Mouse (Mus musculus): ENCODE measurements around the gene Surf4. TPM values are rescaled to one million over a fixed set of nuclear protein-coding genes. Genes with fewer than 3 reads are reported as not detected.

The Surf4 gene
- polyA plus RNA-seq (2015; fragmentation: Nextera tagmentation; extraction: Ambion mirVana): 160 and 177 TPM in 2 replicates

DNA sequence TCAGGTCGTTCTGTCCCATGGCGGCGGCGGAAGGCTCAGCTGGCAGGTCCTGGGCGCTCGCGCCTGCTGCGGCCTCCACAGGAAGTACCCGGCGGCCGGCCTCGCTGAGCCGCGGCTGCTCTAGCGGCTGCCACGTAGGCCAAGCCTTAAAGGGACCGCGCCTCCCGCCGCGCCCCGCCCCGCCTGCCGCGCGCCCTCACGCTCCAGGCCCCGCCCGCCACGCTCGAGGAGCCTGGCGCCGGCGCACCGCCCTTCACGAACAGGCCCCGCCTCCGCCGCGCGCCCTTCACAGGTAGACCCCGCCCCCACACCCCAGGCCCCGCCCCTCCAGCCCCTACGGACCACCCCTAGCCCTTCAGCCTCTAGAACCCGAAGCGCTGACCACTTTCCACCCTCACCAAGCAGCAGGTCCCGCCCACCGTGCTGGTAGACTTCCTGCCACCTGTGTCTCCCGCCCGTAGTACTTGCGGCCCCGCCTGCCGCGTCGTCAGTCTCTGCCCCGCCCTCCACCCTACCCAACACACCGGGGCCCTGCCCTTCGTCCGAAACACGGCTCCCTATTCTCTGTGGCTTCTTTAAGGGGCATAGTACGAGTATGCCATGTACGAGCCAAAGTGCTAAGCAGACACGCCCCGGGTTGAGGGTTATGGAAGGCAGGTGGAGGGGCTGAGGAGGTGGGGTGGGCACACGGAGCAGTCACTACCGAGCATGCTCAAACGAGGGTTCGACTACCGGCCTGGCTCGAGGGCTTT lies at the start of gene Surf4, which contains the start of gene Stkld1:
Surf4 (minus strand) TSS at position 625 of the 752 bp plus-strand sequence.
Stkld1 (plus strand) TSS at position 744 of the 752 bp plus-strand sequence.
- Histone ChIP-seq H3K9me3 (replicated peaks; ENCODE audit: control insufficient read depth, low read length) (no peaks in the 10 kb centered on the region), H3K4me2 (ENCODE audit: low read depth, low read length) (peak within 1 kb of the TSS; percentile 87), H3K4me1 (ENCODE audit: control insufficient read depth, insufficient read depth, low read length) (peaks cover 29% of the 10 kb centered on the region), H3K36me3 (ENCODE audit: control insufficient read depth, insufficient read depth) (peaks cover 13% of the 10 kb centered on the region), H3K27ac (ENCODE audit: low read length) (peak within 1 kb of the TSS; percentile 95), H3K4me3 (ENCODE audit: low read length) (peak within 1 kb of the TSS; percentile 99), H3K9ac (ENCODE audit: low read length) (peak within 1 kb of the TSS; percentile 100), H3K27me3 (ENCODE audit: control insufficient read depth, insufficient read depth, low read length) (no peaks in the 10 kb centered on the region)
- 1% methylated on average over 47 of the region's 70 CpGs for WGBS
- peak; percentile 95 for ATAC-seq (replicated peaks; ENCODE audit: extremely low read depth, insufficient read depth, low FRiP score)

DNA sequence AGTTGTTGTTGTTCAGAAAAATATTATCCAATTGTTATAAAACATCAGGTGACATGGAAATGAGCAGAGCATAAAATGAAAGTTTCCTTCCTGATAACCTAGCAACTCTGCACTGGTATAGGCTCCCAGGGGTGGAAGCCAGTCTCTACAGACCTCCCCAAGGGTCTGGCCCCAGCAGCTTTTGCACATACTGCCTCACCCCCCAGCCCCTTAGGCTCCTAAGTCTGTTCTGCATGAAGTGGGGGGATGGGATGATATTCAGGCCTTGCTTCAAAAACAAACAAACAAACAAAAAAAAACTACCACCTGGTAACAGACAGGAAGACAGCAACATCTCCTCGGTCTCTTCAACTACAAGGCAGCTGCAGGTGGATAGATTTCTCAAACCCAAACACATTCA lies 46.6 kb upstream of the Surf4 start:
- no peaks in the 10 kb centered on the region for H3K36me3 ChIP-seq (ENCODE audit: control insufficient read depth, insufficient read depth)
- H3K27me3 ChIP-seq (ENCODE audit: control insufficient read depth, insufficient read depth, low read length): 0 out of 2 replicates have a peak, but pooled peaks cover 2% of the 10 kb centered on the region
- H3K9me3 ChIP-seq (replicated peaks; ENCODE audit: control insufficient read depth, low read length): no peaks in the 10 kb centered on the region
- no peak overlapping the region for H3K4me3 ChIP-seq (ENCODE audit: low read length)
- H3K4me2 ChIP-seq (ENCODE audit: low read depth, low read length): no peak overlapping the region
- ATAC-seq (replicated peaks; ENCODE audit: extremely low read depth, insufficient read depth, low FRiP score): no peak
- no peak overlapping the region for H3K9ac ChIP-seq (ENCODE audit: low read length)
- 59% methylated on average over 1 of the region's 1 CpGs for WGBS
- H3K4me1 ChIP-seq (ENCODE audit: control insufficient read depth, insufficient read depth, low read length): no peaks in the 10 kb centered on the region
- no peak overlapping the region for H3K27ac ChIP-seq (ENCODE audit: low read length)

DNA sequence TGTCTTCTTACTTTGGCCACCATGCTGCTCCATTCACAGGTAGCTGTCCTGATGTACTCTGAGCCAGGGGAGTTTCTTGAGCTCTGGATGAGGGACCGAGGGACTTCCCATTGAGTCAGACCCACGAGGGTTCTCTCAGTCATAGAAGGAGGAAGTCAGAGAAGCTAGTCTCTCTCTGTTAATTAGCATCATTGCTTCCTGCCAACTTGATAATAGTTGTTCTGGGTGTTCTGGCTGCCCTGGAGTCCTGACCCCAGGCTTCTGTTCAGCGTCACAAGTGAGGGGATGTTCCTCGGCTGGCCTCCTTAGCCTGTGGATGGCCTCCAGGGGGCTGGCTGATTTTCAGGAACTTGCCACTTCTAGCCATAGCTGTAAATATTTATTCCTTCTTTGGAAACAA lies 40.2 kb upstream of the Surf4 start:
- H3K4me1 ChIP-seq (ENCODE audit: control insufficient read depth, insufficient read depth, low read length): no peaks in the 10 kb centered on the region
- no peak overlapping the region for H3K4me3 ChIP-seq (ENCODE audit: low read length)
- H3K27me3 ChIP-seq (ENCODE audit: control insufficient read depth, insufficient read depth, low read length): no peaks in the 10 kb centered on the region
- H3K4me2 ChIP-seq (ENCODE audit: low read depth, low read length): no peak overlapping the region
- no peaks in the 10 kb centered on the region for H3K9me3 ChIP-seq (replicated peaks; ENCODE audit: control insufficient read depth, low read length)
- H3K9ac ChIP-seq (ENCODE audit: low read length): no peak overlapping the region
- 33% methylated on average over 4 of the region's 4 CpGs for WGBS
- ATAC-seq (replicated peaks; ENCODE audit: extremely low read depth, insufficient read depth, low FRiP score): no peak; the same call in 1 of the 2 replicates
- no peaks in the 10 kb centered on the region for H3K36me3 ChIP-seq (ENCODE audit: control insufficient read depth, insufficient read depth)
- H3K27ac ChIP-seq (ENCODE audit: low read length): no peak overlapping the region

DNA sequence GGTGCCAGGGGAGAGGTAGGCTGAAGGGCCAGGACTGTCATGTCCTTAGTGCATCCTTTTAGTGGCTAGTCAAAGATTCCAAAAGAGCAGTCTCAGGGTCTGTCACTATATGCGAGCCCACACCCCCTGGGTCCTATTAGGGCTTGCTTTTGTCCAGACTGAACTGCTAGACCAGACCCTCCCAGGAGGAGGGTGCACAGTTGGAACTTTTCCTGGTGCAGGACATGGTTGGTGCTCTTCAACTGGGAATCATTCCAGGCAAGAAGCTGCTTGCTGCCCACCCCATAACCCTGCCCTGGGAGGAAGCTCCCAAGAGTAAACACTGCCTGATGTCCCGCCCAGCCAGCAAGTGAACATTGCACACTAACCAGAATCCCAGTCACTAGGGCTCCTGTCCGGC lies 39.4 kb upstream of the Surf4 start, which contains the start of gene Adamts13:
Adamts13 (plus strand) TSS at position 301 of the 400 bp plus-strand sequence.
- Histone ChIP-seq H3K27me3 (ENCODE audit: control insufficient read depth, insufficient read depth, low read length) (no peaks in the 10 kb centered on the region), H3K36me3 (ENCODE audit: control insufficient read depth, insufficient read depth) (no peaks in the 10 kb centered on the region), H3K9me3 (replicated peaks; ENCODE audit: control insufficient read depth, low read length) (no peaks in the 10 kb centered on the region), H3K4me2 (ENCODE audit: low read depth, low read length) (no peak within 1 kb of the TSS), H3K27ac (ENCODE audit: low read length) (no peak within 1 kb of the TSS), H3K4me1 (ENCODE audit: control insufficient read depth, insufficient read depth, low read length) (no peaks in the 10 kb centered on the region), H3K4me3 (ENCODE audit: low read length) (no peak within 1 kb of the TSS), H3K9ac (ENCODE audit: low read length) (no peak within 1 kb of the TSS)
- WGBS: 68% methylated on average over 3 of the region's 3 CpGs
- ATAC-seq (replicated peaks; ENCODE audit: extremely low read depth, insufficient read depth, low FRiP score): no peak

DNA sequence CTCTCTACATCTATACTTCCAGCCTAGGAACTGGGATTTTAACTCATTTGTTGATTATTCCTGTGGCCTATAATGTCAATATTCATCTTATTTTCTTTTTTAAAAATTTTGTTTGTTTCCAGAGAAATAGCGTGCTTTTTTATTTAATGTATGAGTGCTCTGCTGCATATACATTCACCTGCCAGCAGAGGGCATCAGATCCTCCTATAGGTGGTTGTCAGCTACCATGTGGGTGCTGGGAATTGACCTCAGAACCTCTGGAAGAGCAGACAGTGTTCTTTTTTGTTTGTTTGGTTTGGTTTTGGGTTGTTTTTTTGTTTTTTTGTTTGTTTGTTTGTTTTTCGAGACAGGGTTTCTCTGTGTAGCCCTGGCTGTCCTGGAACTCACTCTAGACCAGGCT lies 33.5 kb upstream of the Surf4 start:
- Histone ChIP-seq H3K4me3 (ENCODE audit: low read length) (no peak overlapping the region), H3K4me1 (ENCODE audit: control insufficient read depth, insufficient read depth, low read length) (peaks cover 12% of the 10 kb centered on the region), H3K36me3 (ENCODE audit: control insufficient read depth, insufficient read depth) (no peaks in the 10 kb centered on the region), H3K9me3 (replicated peaks; ENCODE audit: control insufficient read depth, low read length) (no peaks in the 10 kb centered on the region), H3K27ac (ENCODE audit: low read length) (no peak overlapping the region), H3K4me2 (ENCODE audit: low read depth, low read length) (no peak overlapping the region), H3K27me3 (ENCODE audit: control insufficient read depth, insufficient read depth, low read length) (no peaks in the 10 kb centered on the region), H3K9ac (ENCODE audit: low read length) (no peak overlapping the region)
- no peak for ATAC-seq (replicated peaks; ENCODE audit: extremely low read depth, insufficient read depth, low FRiP score)
- 73% methylated on average over 2 of the region's 2 CpGs for WGBS

DNA sequence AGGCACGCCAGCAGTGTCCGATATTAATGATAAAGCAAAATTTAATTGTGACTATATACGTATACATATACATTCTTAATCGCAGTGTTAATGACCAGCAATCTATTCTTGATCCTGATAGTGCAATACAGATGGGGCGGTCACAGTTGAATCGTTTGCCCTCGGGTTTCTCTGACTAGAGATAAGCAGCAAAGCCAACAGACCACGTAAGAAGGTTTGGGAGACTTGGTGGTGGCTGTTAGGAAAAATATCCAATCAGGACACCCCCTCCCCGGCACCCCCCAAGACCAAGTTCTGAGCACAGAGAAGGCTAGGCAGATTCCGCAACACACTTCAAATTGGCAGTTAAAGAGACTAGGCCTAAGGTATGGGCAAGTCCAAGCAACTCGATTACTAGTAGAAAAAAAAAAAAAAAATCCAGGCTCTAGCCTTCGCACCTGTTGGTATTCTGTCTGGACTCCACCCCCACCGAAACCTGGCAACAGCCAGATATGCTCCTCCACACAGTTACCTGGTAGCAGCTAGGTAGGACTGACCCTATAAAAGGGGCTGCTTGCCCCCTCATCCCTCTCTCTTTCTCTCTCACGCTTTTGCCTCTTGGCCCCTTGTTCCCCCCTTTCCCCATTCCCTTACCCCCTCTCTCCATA lies 31.1 kb upstream of the Surf4 start:
- no peak for ATAC-seq (replicated peaks; ENCODE audit: extremely low read depth, insufficient read depth, low FRiP score)
- H3K36me3 ChIP-seq (ENCODE audit: control insufficient read depth, insufficient read depth): peaks cover 11% of the 10 kb centered on the region
- H3K9ac ChIP-seq (ENCODE audit: low read length): peak overlapping the region; percentile 79
- H3K4me3 ChIP-seq (ENCODE audit: low read length): peak overlapping the region; percentile 78
- H3K27me3 ChIP-seq (ENCODE audit: control insufficient read depth, insufficient read depth, low read length): no peaks in the 10 kb centered on the region
- peaks cover 17% of the 10 kb centered on the region for H3K4me1 ChIP-seq (ENCODE audit: control insufficient read depth, insufficient read depth, low read length)
- H3K4me2 ChIP-seq (ENCODE audit: low read depth, low read length): peak overlapping the region; percentile 79
- 15% methylated on average over 14 of the region's 14 CpGs for WGBS
- H3K9me3 ChIP-seq (replicated peaks; ENCODE audit: control insufficient read depth, low read length): no peaks in the 10 kb centered on the region
- peak overlapping the region; percentile 100 for H3K27ac ChIP-seq (ENCODE audit: low read length)

DNA sequence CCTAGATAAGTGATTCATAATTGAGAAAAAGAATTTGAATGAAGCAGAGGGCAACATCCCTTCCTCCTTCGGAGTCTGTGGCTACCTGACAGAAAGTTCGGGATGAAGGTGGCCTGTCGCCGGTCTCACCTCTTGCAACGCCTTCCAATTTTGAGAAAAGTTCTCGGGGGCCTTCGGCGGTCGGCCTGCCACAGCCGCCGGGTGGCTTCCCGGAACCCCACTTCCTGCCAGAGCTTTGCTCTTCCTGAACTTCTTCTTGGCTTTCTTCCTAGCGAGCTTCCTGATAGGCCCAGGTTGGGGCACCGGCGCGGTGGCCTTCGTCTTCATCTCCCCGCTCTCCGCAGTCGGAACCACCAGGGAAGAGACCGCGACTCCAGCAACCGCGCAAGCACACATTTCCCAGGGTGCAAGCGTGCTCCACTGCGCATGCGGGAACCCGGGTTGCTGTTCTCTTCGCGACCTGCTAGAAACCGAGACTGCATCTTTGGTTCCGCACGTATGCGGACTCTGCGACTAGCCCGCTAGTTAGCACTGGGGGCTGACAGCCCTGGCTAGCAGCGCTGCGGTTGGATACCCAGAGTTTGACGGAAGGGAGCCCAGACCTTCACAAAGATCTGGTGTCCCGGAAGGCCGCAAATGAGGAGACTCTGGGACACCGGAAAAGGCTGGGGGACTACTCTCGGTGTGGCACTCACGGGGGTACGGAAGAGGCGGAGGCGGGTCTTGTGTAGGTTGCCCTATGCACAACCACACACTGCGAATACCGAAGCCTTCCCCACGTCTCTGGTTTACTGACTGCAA lies 30.4 kb upstream of the Surf4 start, which contains the start of gene Rexo4:
Rexo4 (minus strand) TSS at position 464 of the 801 bp plus-strand sequence.
- Histone ChIP-seq H3K36me3 (ENCODE audit: control insufficient read depth, insufficient read depth) (peaks cover 13% of the 10 kb centered on the region), H3K27ac (ENCODE audit: low read length) (peak within 1 kb of the TSS; percentile 100), H3K9me3 (replicated peaks; ENCODE audit: control insufficient read depth, low read length) (no peaks in the 10 kb centered on the region), H3K4me1 (ENCODE audit: control insufficient read depth, insufficient read depth, low read length) (peaks cover 17% of the 10 kb centered on the region), H3K4me3 (ENCODE audit: low read length) (peak within 1 kb of the TSS; percentile 78), H3K4me2 (ENCODE audit: low read depth, low read length) (peak within 1 kb of the TSS; percentile 79), H3K27me3 (ENCODE audit: control insufficient read depth, insufficient read depth, low read length) (no peaks in the 10 kb centered on the region), H3K9ac (ENCODE audit: low read length) (peak within 1 kb of the TSS; percentile 79)
- peak; percentile 92 for ATAC-seq (replicated peaks; ENCODE audit: extremely low read depth, insufficient read depth, low FRiP score)
- WGBS: under 1% methylated on average over 50 of the region's 50 CpGs

DNA sequence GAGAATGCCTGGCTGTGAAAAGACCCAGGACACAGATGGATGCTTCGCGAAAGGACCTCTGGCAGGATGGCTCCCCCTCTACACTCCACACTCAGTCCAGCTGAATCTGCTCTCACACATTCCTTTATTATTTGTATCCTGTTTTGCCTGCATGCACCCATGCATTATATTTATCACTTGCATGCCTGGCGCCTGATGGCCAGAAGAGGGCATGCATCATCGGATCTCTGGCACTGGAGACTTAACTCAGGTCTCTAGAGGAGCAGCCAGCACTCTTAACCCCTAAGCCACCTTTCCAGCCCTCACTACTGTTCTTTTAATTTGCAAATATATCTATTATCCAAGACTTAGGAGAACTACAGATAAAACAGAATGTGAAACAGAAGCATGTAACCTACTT lies 27.0 kb upstream of the Surf4 start:
- no peak overlapping the region for H3K4me2 ChIP-seq (ENCODE audit: low read depth, low read length)
- H3K9me3 ChIP-seq (replicated peaks; ENCODE audit: control insufficient read depth, low read length): no peaks in the 10 kb centered on the region
- H3K4me1 ChIP-seq (ENCODE audit: control insufficient read depth, insufficient read depth, low read length): peaks cover 17% of the 10 kb centered on the region
- H3K4me3 ChIP-seq (ENCODE audit: low read length): no peak overlapping the region
- H3K27ac ChIP-seq (ENCODE audit: low read length): no peak overlapping the region
- 74% methylated on average over 4 of the region's 4 CpGs for WGBS
- H3K36me3 ChIP-seq (ENCODE audit: control insufficient read depth, insufficient read depth): peaks cover 39% of the 10 kb centered on the region
- H3K27me3 ChIP-seq (ENCODE audit: control insufficient read depth, insufficient read depth, low read length): no peaks in the 10 kb centered on the region
- H3K9ac ChIP-seq (ENCODE audit: low read length): no peak overlapping the region
- ATAC-seq (replicated peaks; ENCODE audit: extremely low read depth, insufficient read depth, low FRiP score): no peak
